Mouse (Mus musculus): ENCODE results near the gene Grid2.

The Grid2 gene

GRCm38 (mm10) chr6:64596835-64597234 is 1341.2 kb downstream of the Grid2 start:
- no peak for DNase-seq (ENCODE audit: low spot score in 2 of 2)

GRCm38 (mm10) chr6:64598144-64598561 is 1342.5 kb downstream of the Grid2 start:
- DNase-seq (ENCODE audit: low spot score in 2 of 2): peak; percentile 9 to 21

- no peak for DNase-seq (ENCODE audit: low spot score in 2 of 2)
Observed at GRCm38 (mm10) chr6:64605753-64606152, 1350.1 kb downstream of the Grid2 start.

- no peak for DNase-seq (ENCODE audit: low spot score in 2 of 2)
Observed at GRCm38 (mm10) chr6:64607041-64607440, 1351.4 kb downstream of the Grid2 start.

GRCm38 (mm10) chr6:64607942-64608341 is 1352.3 kb downstream of the Grid2 start:
- DNase-seq (ENCODE audit: low spot score in 2 of 2): peak in 1 of 2 experiments; percentile 9

GRCm38 (mm10) chr6:64616843-64617242 is 1361.2 kb downstream of the Grid2 start:
- peak in 1 of 2 experiments; percentile 7 for DNase-seq (ENCODE audit: low spot score in 2 of 2)

- DNase-seq (ENCODE audit: low spot score in 2 of 2): no peak
Observed at GRCm38 (mm10) chr6:64617417-64618135, 1361.9 kb downstream of the Grid2 start.

- no peak for DNase-seq (ENCODE audit: low spot score in 2 of 2)
Observed at GRCm38 (mm10) chr6:64623404-64623803, 1367.7 kb downstream of the Grid2 start.

GRCm38 (mm10) chr6:64647661-64648060 is 1392.0 kb downstream of the Grid2 start:
- no peak for DNase-seq (ENCODE audit: low spot score in 2 of 2)

GRCm38 (mm10) chr6:64648196-64648595 is 1392.5 kb downstream of the Grid2 start:
- no peak for DNase-seq (ENCODE audit: low spot score in 2 of 2)

GRCm38 (mm10) chr6:64649296-64650226 is 1393.9 kb downstream of the Grid2 start:
- peak; percentile 28 to 60 for DNase-seq (ENCODE audit: low spot score in 2 of 2)

GRCm38 (mm10) chr6:64650765-64651164 is 1395.1 kb downstream of the Grid2 start:
- no peak for DNase-seq (ENCODE audit: low spot score in 2 of 2)

- DNase-seq (ENCODE audit: low spot score in 2 of 2): no peak
Observed at GRCm38 (mm10) chr6:64671010-64671409, 1415.3 kb downstream of the Grid2 start.

- no peak for DNase-seq (ENCODE audit: low spot score in 2 of 2)
Observed at GRCm38 (mm10) chr6:64678815-64679214, 1423.1 kb downstream of the Grid2 start.

GRCm38 (mm10) chr6:64683974-64684373 is 1428.3 kb downstream of the Grid2 start:
- DNase-seq (ENCODE audit: low spot score in 2 of 2): peak in 1 of 2 experiments; percentile 44

- peak in 1 of 2 experiments; percentile 48 for DNase-seq (ENCODE audit: low spot score in 2 of 2)
Observed at GRCm38 (mm10) chr6:64684973-64685372, 1429.3 kb downstream of the Grid2 start.

GRCm38 (mm10) chr6:64688181-64688944 is 1432.7 kb downstream of the Grid2 start:
- no peak for DNase-seq (ENCODE audit: low spot score in 2 of 2)

- no peak for DNase-seq (ENCODE audit: low spot score in 2 of 2)
Observed at GRCm38 (mm10) chr6:64694688-64695087, 1439.0 kb downstream of the Grid2 start.

- no peak for DNase-seq (ENCODE audit: low spot score in 2 of 2)
Observed at GRCm38 (mm10) chr6:64703659-64704058, 1448.0 kb downstream of the Grid2 start.

GRCm38 (mm10) chr6:64727751-64728403 is 1472.2 kb downstream of the Grid2 start:
- DNase-seq (ENCODE audit: low spot score in 2 of 2): no peak

- peak in 1 of 2 experiments; percentile 9 for DNase-seq (ENCODE audit: low spot score in 2 of 2)
Observed at GRCm38 (mm10) chr6:64728499-64729198, 1473.0 kb downstream of the Grid2 start, which contains the start of gene Atoh1. Gene Atoh1 (plus strand): TSS chr6:64729125.

Measured in frontal cortex, postnatal 10 days (tissue).